Mouse (Mus musculus) small intestine, adult 2 months (tissue): ENCODE results near the gene Znrf3.

Experiments
- CTCF ChIP-seq: fragments of 200-500 bp; IDR thresholded peaks from 2 replicates; pipeline ENCODE4 v1.5.1; 2012; ENCODE audit warnings: low read depth, mild to moderate bottlenecking, control low read depth, inconsistent platforms, low read length, moderate library complexity, mixed read lengths; ENCODE audit not compliant: insufficient replicate concordance, insufficient read length; ENCODE audit errors: extremely low read depth
- POLR2A ChIP-seq: fragments of 200-500 bp; IDR thresholded peaks from 2 replicates; pipeline ENCODE4 v1.6.1; 2012; ENCODE audit warnings: low read depth, mild to moderate bottlenecking, control low read depth, inconsistent platforms, low read length, moderate library complexity

GRCm38 (mm10) chr11:5304526-5304925 is 140.1 kb downstream of the Znrf3 start:
- TF ChIP-seq CTCF, result no peak
- TF ChIP-seq POLR2A, result no peak
